In genomic region chr14:9285606-9286002, GRCm38 (mm10) we compare ENCODE assay signal across 18 mouse cellular contexts.
DNase-seq lines count a peak whose midpoint lies in the region; ATAC-seq lines count a peak whose summit lies in the region.
"Had no signal": no experiment of that assay in that cellular context is flagged by ENCODE, and none has a peak within 500 bp of the region (broad histone marks: within the 10 kb centered on the region; RNA-seq: fewer than 3 reads in every experiment).

No protein-coding gene starts in this region.

- H3K9ac ChIP-seq in heart, embryonic 12.5 days, result no peak overlapping the region
- no peak overlapping the region for H3K9ac ChIP-seq in kidney, embryonic 14.5 days (ENCODE audit: low read depth, low read length)
- no peak overlapping the region for H3K9ac ChIP-seq in midbrain, embryonic 16.5 days (ENCODE audit: low read depth, low read length)
- H3K9ac ChIP-seq in midbrain, embryonic 15.5 days, result no peak overlapping the region
- H3K9ac ChIP-seq: embryonic facial prominence, embryonic 12.5 days; forebrain, postnatal 0 days had no signal

- intact Hi-C loops in heart, postnatal 10 days (cut with DNase I), result no loop called here

- no peaks in the 10 kb centered on the region for H3K4me1 ChIP-seq in heart, embryonic 12.5 days (replicated peaks)
- no peaks in the 10 kb centered on the region for H3K4me1 ChIP-seq in kidney, embryonic 14.5 days (ENCODE audit: control insufficient read depth, insufficient read depth, low read length)
- no peaks in the 10 kb centered on the region for H3K4me1 ChIP-seq in megakaryocyte, embryonic 14.5 days
- 0 out of 2 replicates have a peak, but pooled peaks cover 3% of the 10 kb centered on the region for H3K4me1 ChIP-seq in midbrain, embryonic 16.5 days (ENCODE audit: control insufficient read depth, insufficient read depth, low read length)
- H3K4me1 ChIP-seq in midbrain, embryonic 15.5 days, result peaks cover 3% of the 10 kb centered on the region; the same call in 1 of the 2 replicates
- H3K4me1 ChIP-seq: embryonic facial prominence, embryonic 12.5 days had no signal

- H3K27me3 ChIP-seq in heart, embryonic 12.5 days (replicated peaks), result no peaks in the 10 kb centered on the region
- no peaks in the 10 kb centered on the region for H3K27me3 ChIP-seq in kidney, embryonic 14.5 days (ENCODE audit: control insufficient read depth, insufficient read depth, low read length)
- H3K27me3 ChIP-seq in megakaryocyte, embryonic 14.5 days (replicated peaks), result no peaks in the 10 kb centered on the region
- H3K27me3 ChIP-seq in midbrain, embryonic 16.5 days (ENCODE audit: control insufficient read depth, insufficient read depth, low read depth, low read length), result no peaks in the 10 kb centered on the region
- no peaks in the 10 kb centered on the region for H3K27me3 ChIP-seq in midbrain, embryonic 15.5 days (replicated peaks)
- H3K27me3 ChIP-seq: embryonic facial prominence, embryonic 12.5 days; Patski had no signal

- ATAC-seq in heart, embryonic 12.5 days (ENCODE audit: insufficient number of reproducible peaks, low FRiP score), result peak; percentile 45; the same call in 1 of the 2 replicates
- ATAC-seq in kidney, embryonic 14.5 days (ENCODE audit: low FRiP score, low TSS enrichment), result 0 out of 2 replicates have a peak, but pooled peaks have one; percentile 24
- ATAC-seq in megakaryocyte, adult 5-6 weeks (ENCODE audit: poor library complexity, severe bottlenecking), result no peak
- peak; percentile 25; the same call in 1 of the 2 replicates for ATAC-seq in midbrain, embryonic 16.5 days
- no peak for ATAC-seq in midbrain, embryonic 15.5 days (replicated peaks)
- ATAC-seq: activated CD4-positive, CD25-positive, alpha-beta regulatory T cell, adult 4 months; forebrain, postnatal 0 days had no signal

- DNase-seq in heart, postnatal 10 days, result no peak
- DNase-seq in kidney, postnatal 4 days, result no peak
- DNase-seq: adrenal gland, postnatal 14 days; cerebellum, adult 11-12 months; cerebellum, adult 9-10 months; forebrain, postnatal 0 days; heart, adult 2 months; heart, postnatal 36 days had no signal

- no peaks in the 10 kb centered on the region for H3K9me3 ChIP-seq in heart, embryonic 12.5 days (replicated peaks)
- no peaks in the 10 kb centered on the region for H3K9me3 ChIP-seq in kidney, embryonic 14.5 days (ENCODE audit: control insufficient read depth, low read length)
- peaks cover 3% of the 10 kb centered on the region; the same call in 1 of the 2 replicates for H3K9me3 ChIP-seq in megakaryocyte, embryonic 14.5 days
- no peaks in the 10 kb centered on the region for H3K9me3 ChIP-seq in midbrain, embryonic 16.5 days (replicated peaks; ENCODE audit: control insufficient read depth, low read length, poor library complexity, severe bottlenecking)
- no peaks in the 10 kb centered on the region for H3K9me3 ChIP-seq in midbrain, embryonic 15.5 days
- H3K9me3 ChIP-seq: embryonic facial prominence, embryonic 12.5 days had no signal

- 87% methylated on average over 7 of the region's 7 CpGs for WGBS in heart, embryonic 12.5 days
- WGBS in kidney, embryonic 14.5 days, result 83% methylated on average over 7 of the region's 7 CpGs
- 97% methylated on average over 7 of the region's 7 CpGs for WGBS in midbrain, embryonic 16.5 days
- 93% methylated on average over 7 of the region's 7 CpGs for WGBS in midbrain, embryonic 15.5 days

- no peak overlapping the region for H3K4me3 ChIP-seq in heart, embryonic 12.5 days
- H3K4me3 ChIP-seq in kidney, embryonic 14.5 days (ENCODE audit: low read length), result no peak overlapping the region
- peak overlapping the region; percentile 14 for H3K4me3 ChIP-seq in megakaryocyte, embryonic 14.5 days (replicated peaks)
- no peak overlapping the region for H3K4me3 ChIP-seq in midbrain, embryonic 16.5 days (ENCODE audit: low read depth, low read length)
- no peak overlapping the region for H3K4me3 ChIP-seq in midbrain, embryonic 15.5 days
- H3K4me3 ChIP-seq: embryonic facial prominence, embryonic 12.5 days; heart, adult 2 months had no signal

- H3K36me3 ChIP-seq in heart, embryonic 12.5 days, result no peaks in the 10 kb centered on the region
- H3K36me3 ChIP-seq in kidney, embryonic 14.5 days (ENCODE audit: control insufficient read depth, insufficient read depth, low read length), result no peaks in the 10 kb centered on the region
- H3K36me3 ChIP-seq in megakaryocyte, embryonic 14.5 days (replicated peaks; ENCODE audit: low read length), result no peaks in the 10 kb centered on the region
- H3K36me3 ChIP-seq in midbrain, embryonic 16.5 days (ENCODE audit: control insufficient read depth, insufficient read depth, low read length), result no peaks in the 10 kb centered on the region
- H3K36me3 ChIP-seq in midbrain, embryonic 15.5 days (replicated peaks), result no peaks in the 10 kb centered on the region
- H3K36me3 ChIP-seq: embryonic facial prominence, embryonic 12.5 days had no signal

- no peak overlapping the region for H3K27ac ChIP-seq in heart, embryonic 12.5 days (ENCODE audit: poor library complexity, severe bottlenecking)
- no peak overlapping the region for H3K27ac ChIP-seq in kidney, embryonic 14.5 days (ENCODE audit: low read depth, low read length)
- no peak overlapping the region for H3K27ac ChIP-seq in midbrain, embryonic 16.5 days (ENCODE audit: low read length)
- H3K27ac ChIP-seq in midbrain, embryonic 15.5 days, result no peak overlapping the region
- H3K27ac ChIP-seq: embryonic facial prominence, embryonic 12.5 days; heart, adult 2 months had no signal

- H3K4me2 ChIP-seq in heart, embryonic 12.5 days, result no peak overlapping the region
- H3K4me2 ChIP-seq in kidney, embryonic 14.5 days (replicated peaks; ENCODE audit: low read depth, low read length), result no peak overlapping the region
- H3K4me2 ChIP-seq in midbrain, embryonic 16.5 days (ENCODE audit: low read length), result no peak overlapping the region
- no peak overlapping the region for H3K4me2 ChIP-seq in midbrain, embryonic 15.5 days
- H3K4me2 ChIP-seq: embryonic facial prominence, embryonic 12.5 days; heart, embryonic 11.5 days had no signal

Comparison
In these comparisons a context has a peak if more than half of its experiments do, and no peak if none do; other contexts are left out.
1. ATAC-seq: peak in heart, embryonic 12.5 days (single experiment), kidney, embryonic 14.5 days (single experiment) and midbrain, embryonic 16.5 days (single experiment); none in megakaryocyte, adult 5-6 weeks (single experiment) and midbrain, embryonic 15.5 days (single experiment).